Mouse (Mus musculus) bone marrow, adult 2 months (tissue): ENCODE measurements around the gene Krtap27-1. TPM values are rescaled to one million over a fixed set of nuclear protein-coding genes. Genes with fewer than 3 reads are reported as not detected.

ENCODE experiments used
- H3K27ac ChIP-seq: fragments of 200-500 bp; 2 replicates; pipeline ENCODE4 v1.5.1; 2012; ENCODE audit warnings: low read depth, mild to moderate bottlenecking, control low read depth, inconsistent platforms, low read length; ENCODE audit not compliant: control insufficient read depth, poor library complexity, insufficient read depth
- H3K4me1 ChIP-seq: fragments of 200-500 bp; 2 replicates; pipeline ENCODE4 v1.6.1; 2011; ENCODE audit warnings: low read length; ENCODE audit not compliant: control insufficient read depth, insufficient read depth
- H3K4me3 ChIP-seq: fragments of 200-500 bp; replicated peaks from 2 replicates; pipeline ENCODE3; 2011; ENCODE audit warnings: mild to moderate bottlenecking, low read depth, low read length, control low read depth; ENCODE audit not compliant: control insufficient read depth
- CTCF ChIP-seq: fragments of 200-500 bp; IDR thresholded peaks from 2 replicates; pipeline ENCODE4 v1.5.1; 2011; ENCODE audit warnings: low read length, control low read depth; ENCODE audit not compliant: control insufficient read depth, insufficient read depth
- POLR2A ChIP-seq: fragments of 200-500 bp; IDR thresholded peaks from 2 replicates; pipeline ENCODE4 v1.6.1; 2011; ENCODE audit warnings: low read depth, mild to moderate bottlenecking, control low read depth, low read length, borderline replicate concordance; ENCODE audit not compliant: control insufficient read depth
- WGBS: fragments of 180-500 bp; shearing (Covaris S2); methylation state at CpG from one replicate; pipeline ENCODE4 v1.1.7; 2018; 5-methylcytosine and 5-hydroxymethylcytosine counted together
- polyA plus RNA-seq: library from polyadenylated mRNA; stranded (reverse); fragments of >200 nt; gene quantifications from 2 replicates; pipeline ENCODE4 v1.2.4, GENCODE M21; 2011; ENCODE audit warnings: low replicate concordance; ENCODE audit not compliant: missing spikeins, insufficient read depth, insufficient read length

The Krtap27-1 gene
- polyA plus RNA-seq = not detected in 2 replicates

- no peak for TF ChIP-seq POLR2A
- no peak for TF ChIP-seq CTCF
- H3K4me3 ChIP-seq = no peak within 1 kb of the TSS
- WGBS = 80% methylated on average over 4 of the region's 4 CpGs
- no peak within 1 kb of the TSS for H3K27ac ChIP-seq
- no peaks in the 10 kb centered on the region for H3K4me1 ChIP-seq
Measured at GRCm38 (mm10) chr16:88671571-88671970, at the start of gene Krtap27-1. TSS of gene Krtap27-1 (minus strand) at chr16:88671671.

DNA sequence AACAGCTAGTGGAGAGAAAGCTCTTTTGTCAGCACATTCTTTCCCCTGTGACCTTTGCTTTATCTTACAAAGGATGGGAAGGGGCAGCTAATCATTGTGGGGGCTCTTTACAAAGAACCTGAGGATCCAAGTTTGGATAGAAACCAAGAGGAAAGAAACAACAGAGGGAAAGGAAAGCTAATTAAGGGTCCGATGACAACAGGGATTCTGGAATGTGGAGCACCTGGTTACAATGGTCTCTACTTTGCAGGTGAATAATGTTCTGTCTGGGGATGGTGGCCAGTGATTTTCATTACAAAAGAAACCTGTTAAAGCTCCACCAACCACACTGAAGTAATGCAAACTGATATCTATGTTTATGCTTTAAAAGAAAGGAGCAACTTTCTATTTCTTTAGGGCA, 48.6 kb upstream of the Krtap27-1 start:
- Histone ChIP-seq H3K27ac (no peak overlapping the region), H3K4me1 (no peaks in the 10 kb centered on the region), H3K4me3 (no peak overlapping the region)
- no peak for TF ChIP-seq CTCF
- TF ChIP-seq POLR2A = no peak
- 65% methylated on average over 1 of the region's 1 CpGs for WGBS

DNA sequence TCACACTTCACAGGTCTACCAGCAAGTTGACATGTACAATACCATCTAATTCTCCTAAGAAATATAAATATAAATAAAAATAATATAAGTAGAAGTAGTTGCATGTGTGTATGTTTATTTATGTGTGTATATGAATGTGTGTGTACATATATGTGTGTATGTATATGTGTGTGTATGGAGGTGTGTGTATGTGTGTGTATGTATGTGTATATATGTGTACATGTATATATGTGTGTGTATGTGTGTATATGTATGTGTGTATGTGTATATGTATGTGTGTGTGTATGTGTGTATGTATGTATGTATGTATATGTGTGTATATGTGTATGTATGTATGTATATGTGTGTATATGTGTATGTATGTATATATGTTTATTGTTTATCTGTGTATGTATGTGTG, 45.1 kb upstream of the Krtap27-1 start:
- H3K27ac ChIP-seq = no peak overlapping the region
- H3K4me1 ChIP-seq = no peaks in the 10 kb centered on the region
- no peak for TF ChIP-seq POLR2A
- no peak for TF ChIP-seq CTCF
- H3K4me3 ChIP-seq = no peak overlapping the region

DNA sequence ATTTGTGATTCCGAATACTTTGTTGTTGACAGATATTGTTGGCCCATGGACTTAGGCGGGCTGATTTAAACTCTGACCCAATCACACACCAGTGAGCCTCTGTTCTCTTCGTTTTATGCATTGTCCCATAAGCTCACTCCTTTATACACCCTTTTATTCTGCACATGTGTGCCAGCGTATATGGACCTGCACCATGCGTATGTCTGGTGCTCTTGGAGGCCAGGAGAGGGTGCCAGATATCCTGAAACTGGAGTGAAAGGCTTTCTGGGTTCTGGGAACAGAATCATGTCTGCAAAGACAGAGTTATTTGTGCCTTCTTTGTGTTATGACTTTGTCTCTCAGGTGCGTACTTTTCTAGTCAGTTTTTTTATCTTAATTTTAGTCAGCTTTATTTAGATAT, 39.8 kb upstream of the Krtap27-1 start:
- TF ChIP-seq CTCF (no peak), POLR2A (no peak)
- WGBS = 77% methylated on average over 6 of the region's 6 CpGs
- Histone ChIP-seq H3K4me1 (no peaks in the 10 kb centered on the region), H3K27ac (no peak overlapping the region), H3K4me3 (no peak overlapping the region)

GRCm38 (mm10) chr16:88710757-88711156, 39.3 kb upstream of the Krtap27-1 start:
- WGBS = 64% methylated on average over 4 of the region's 4 CpGs
- H3K4me3 ChIP-seq = no peak overlapping the region
- no peak overlapping the region for H3K27ac ChIP-seq
- no peak for TF ChIP-seq CTCF
- no peak for TF ChIP-seq POLR2A
- H3K4me1 ChIP-seq = no peaks in the 10 kb centered on the region

- 76% methylated on average over 10 of the region's 10 CpGs for WGBS
- TF ChIP-seq POLR2A (no peak), CTCF (no peak)
- no peak within 1 kb of the TSS for H3K27ac ChIP-seq
- no peaks in the 10 kb centered on the region for H3K4me1 ChIP-seq
- H3K4me3 ChIP-seq = no peak within 1 kb of the TSS
Measured at GRCm38 (mm10) chr16:88707496-88708012, 36.1 kb upstream of the Krtap27-1 start, which contains the start of gene 2310061N02Rik. TSS of gene 2310061N02Rik (minus strand) at chr16:88707962.

DNA sequence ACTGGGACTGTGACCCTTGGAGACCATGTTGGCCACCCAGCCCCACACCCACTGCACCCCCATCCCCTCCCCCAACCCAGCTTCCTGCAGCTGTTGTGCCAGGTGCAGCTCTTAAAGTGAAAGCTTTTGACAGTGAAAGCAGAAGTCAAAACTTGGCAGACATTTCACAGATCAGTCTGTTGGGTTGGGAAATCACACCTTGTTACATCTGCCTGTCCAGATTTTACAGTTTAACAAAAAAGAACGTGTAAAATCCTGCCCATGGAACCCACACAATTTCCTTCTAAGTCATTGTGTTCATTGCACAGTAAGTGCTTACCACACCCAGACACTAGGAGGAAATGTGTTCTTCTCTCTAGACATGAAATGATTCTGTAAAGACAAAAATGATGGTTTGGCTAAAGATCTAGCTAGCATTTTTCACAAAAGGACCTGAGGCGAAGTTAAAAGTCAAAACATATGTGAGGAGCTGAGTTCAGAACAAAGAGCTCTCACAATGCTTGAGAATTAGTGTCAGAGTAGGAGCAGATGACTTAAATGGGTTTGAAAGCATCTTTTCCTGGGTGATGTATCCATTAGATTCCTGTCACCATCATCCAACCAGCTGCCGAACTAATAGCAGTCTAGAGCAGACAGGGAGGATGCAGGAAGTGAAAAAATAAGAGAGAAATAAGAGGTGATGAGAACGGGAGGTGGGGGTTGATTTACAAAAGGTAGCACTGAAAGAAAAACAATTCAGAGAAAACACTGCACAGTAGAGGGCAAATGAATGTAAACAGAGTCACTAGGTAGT, 29.8 kb upstream of the Krtap27-1 start:
- TF ChIP-seq POLR2A (no peak), CTCF (no peak)
- H3K4me1 ChIP-seq = no peaks in the 10 kb centered on the region; the same call in 1 of the 2 replicates
- H3K4me3 ChIP-seq = no peak overlapping the region
- no peak overlapping the region for H3K27ac ChIP-seq
- 41% methylated on average over 4 of the region's 4 CpGs for WGBS

- TF ChIP-seq POLR2A (no peak), CTCF (no peak)
- no peak overlapping the region for H3K4me3 ChIP-seq
- H3K4me1 ChIP-seq = no peaks in the 10 kb centered on the region
- no peak overlapping the region for H3K27ac ChIP-seq
- WGBS = 74% methylated on average over 4 of the region's 4 CpGs
Measured at GRCm38 (mm10) chr16:88696256-88696655, 24.8 kb upstream of the Krtap27-1 start.

GRCm38 (mm10) chr16:88681282-88681681, 9.8 kb upstream of the Krtap27-1 start:
- no peaks in the 10 kb centered on the region for H3K4me1 ChIP-seq
- H3K27ac ChIP-seq = no peak overlapping the region
- H3K4me3 ChIP-seq = no peak overlapping the region
- WGBS = 73% methylated on average over 2 of the region's 2 CpGs
- TF ChIP-seq CTCF (no peak), POLR2A (no peak)
